Mouse (Mus musculus): ENCODE data around the gene H1fx. TPM values are rescaled to one million over a fixed set of nuclear protein-coding genes. Genes with fewer than 3 reads are reported as not detected.
"Not testable (repeated sequence)": the region's sequence is repeated elsewhere in the genome, so short reads cannot be mapped to it uniquely, and the experiment has no call there.

H1fx gene
- total RNA-seq, 2 experiments from 2014 or later = 1.7 to 2.8 TPM

DNA sequence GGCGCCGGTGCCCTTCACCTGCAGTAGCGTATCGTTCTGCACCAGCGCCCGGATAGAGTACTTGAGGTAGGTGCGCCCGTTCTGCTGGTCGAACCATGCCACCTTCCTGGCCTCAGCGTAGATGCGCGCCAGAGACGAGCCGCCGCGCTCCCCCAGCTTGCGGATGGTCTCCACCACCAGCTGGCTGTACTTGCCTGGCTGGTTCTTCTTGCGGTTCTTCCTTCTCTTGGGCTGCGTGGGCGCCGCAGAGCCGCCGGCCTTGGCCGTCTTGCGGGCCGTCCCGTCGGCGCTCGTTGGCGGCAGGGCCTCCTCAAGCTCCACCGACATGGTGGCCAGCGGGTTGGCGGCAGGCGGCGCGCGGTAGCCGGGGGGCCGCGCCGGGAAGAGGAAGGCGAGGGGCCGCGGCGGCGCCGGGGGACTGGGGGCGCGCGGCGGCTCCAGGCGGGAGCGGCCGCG, 379 bp downstream of the H1fx start:
- ATAC-seq (replicated peaks; ENCODE audit: poor library complexity) = no peak

DNA sequence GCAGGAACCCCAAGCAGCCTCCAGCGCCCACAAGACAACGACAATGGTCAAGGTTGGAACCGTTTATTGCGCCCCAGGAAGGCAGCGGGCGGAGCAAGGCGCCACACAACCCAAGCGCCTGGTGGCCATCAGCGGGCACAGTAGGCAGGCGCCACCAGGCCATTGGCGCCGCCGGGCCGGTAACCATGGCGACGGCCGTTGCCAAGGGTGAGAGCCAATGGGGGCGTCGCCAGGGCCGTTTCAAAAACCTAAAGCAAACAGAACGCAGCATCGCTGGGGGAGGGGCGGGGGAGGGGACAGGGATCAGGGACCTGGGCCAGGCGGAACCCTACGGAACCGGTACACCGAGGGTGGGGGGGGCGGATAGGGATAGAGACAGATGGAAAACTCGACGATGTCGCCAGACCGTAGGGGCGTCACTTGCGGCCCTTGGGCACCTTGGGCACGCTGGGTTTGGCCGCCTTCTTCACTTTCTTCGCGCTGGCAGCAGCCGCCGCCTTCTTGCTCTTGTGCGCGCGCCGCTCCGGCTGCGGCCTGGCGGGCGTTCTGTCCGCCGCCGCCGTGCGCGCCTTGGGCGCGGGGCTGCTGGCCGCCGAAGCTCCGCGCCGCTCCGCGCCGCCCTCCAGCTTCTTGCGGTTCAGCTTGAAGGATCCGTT, 935 bp downstream of the H1fx start:
- ATAC-seq (replicated peaks; ENCODE audit: poor library complexity) = peak; percentile 91

DNA sequence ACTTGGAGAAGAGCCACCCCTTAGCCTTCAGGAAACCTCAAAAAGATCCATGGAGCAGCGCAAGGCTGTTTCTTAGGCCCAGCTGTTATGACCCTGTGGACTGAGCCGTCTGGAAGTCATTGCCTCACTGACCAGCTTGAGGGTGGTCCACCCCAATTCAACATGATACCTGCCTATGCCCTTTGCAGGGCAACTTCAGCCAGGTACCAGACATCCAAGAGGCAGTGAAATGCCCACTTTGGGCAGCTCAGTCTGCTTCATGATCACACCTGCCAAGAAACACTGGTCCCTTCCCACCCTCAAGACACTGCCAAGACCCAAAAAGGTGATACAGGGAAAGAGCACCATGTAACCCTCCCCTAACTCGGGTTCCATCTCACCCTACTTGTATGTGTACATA, 1.7 kb downstream of the H1fx start:
- ATAC-seq (replicated peaks; ENCODE audit: poor library complexity) = no peak

DNA sequence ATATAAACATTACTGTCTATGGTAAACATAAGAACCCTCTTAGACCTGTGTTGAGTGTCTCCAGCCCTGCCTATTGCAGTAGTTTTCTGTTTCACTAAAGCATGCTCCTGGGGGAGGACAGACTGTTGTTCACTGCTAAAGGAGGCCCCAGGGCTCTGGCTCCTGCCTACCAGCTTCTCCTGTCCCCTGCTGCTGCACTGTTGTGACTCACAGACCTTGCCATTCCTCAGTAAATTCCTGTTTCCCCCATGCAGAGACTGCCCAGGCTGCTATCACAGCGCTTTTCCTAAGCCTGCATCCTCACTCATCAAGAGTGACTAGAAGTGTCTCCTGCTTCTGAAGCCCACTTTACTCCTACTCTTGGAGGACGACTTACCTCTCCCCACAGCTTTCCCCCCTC, 11.4 kb downstream of the H1fx start:
- ATAC-seq (replicated peaks; ENCODE audit: poor library complexity) = no peak

DNA sequence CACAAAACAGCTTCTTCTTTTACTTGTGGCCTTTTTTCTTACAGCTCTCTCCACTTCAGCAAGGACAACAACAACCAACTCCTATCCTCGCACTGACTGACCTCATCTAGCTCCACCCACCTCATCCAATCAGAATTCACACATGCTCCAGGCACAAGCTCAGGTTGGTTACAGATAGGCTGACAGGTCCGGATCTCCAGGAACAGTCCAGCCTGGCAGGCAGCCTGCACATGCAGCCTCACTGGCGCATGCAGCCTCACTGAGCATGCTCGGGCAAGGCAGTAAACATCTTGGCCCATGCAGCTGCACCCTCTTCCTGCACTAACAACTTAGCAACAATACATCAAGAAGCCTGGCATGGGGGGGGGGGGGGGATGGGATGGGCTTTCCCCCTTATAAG, 19.0 kb downstream of the H1fx start:
- not testable (repeated sequence) for ATAC-seq (replicated peaks; ENCODE audit: poor library complexity)

DNA sequence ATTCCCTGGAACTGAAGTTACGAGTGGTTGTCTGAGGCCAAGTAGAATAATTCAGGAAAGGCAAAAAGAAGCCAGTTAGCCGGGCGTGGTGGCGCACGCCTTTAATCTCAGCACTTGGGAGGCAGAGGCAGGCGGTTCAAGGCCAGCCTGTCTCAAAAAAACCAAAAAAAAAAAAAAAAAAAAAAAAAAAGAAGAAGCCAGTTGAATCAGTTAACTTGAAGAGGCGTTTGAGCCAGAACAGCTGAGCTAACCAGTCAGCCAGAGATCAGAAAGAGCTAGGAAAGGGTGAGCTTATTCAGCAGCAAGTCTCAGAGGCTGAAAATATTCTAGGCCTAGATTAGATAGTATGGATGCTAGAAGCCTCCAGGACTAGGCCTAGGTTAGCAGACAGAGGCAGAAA, 39.3 kb downstream of the H1fx start:
- no peak for ATAC-seq (replicated peaks; ENCODE audit: poor library complexity)

DNA sequence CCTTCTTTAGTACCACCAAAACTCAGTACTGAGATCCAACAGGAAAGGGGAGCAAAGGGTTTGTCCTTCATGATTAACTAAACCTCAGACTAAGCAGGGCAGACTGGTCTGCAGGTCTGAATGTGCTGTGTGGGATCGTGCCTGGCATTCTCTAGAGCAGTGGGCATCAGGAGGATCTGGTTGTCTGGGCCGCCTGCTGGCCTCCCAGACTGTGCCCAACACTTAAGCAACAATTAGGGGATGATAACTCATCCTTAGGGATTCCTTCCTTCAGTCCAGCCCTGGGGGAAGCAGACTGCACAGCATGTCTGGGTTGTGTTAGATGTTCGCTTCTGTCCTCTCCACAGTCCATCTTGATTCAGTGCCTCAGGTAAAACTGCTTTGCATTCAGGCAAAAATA, 42.5 kb downstream of the H1fx start:
- no peak for ATAC-seq (replicated peaks; ENCODE audit: poor library complexity)

DNA sequence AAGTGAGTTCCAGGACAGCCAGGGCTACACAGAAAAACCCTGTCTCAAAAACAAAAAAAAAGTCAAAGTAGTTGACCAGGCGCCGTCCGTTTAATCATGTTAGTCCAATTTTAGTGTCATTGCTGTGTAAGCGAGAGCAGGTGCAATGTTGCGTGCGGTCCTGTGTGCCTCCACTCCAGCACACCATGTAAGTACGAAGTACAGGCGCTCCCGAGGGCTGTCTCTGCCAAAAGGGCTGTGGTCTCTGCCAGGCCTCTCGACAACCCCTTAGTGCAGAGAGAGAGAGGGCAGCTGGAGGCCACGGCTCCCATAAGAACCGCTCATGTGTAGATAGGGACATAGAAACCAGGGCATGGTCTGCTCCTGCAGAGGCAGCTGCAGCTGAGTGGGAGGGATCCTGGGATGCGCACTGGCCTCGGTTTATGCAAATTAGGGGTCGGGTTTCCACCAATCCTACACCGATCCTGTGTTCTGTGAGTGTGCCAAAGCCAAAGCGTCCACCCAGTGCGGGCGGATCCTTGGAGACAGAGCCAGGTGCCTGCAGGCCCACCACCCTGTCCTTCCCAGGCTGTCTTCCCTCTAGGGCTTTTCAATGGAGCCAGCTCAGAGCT, 44.2 kb downstream of the H1fx start:
- 0 out of 2 replicates have a peak, but pooled peaks have one; percentile 31 for ATAC-seq (replicated peaks; ENCODE audit: poor library complexity)

DNA sequence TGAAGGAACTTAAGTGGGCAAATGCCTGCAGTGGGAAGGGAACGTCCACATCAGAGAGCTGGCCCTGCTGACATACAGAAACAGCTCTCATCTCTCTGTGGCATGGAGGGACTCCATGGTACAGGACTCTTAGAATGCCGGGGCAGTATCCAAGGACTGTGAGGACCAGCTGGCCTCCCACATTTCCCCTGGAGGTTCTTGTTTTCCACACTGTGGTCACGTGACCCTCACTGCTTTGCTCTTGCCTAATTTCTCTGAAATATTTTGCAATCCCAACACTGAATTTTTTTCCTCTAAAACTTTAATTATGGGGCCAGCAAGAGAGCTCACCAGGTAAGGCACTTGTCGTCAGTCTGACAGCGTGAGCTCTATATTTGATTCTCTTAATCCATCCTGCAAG, 46.4 kb downstream of the H1fx start:
- no peak for ATAC-seq (replicated peaks; ENCODE audit: poor library complexity)

Other genes starting within 250 kb of the H1fx start
- 1.9 and 2.2 TPM in 2 replicates for gene Gp9, start 203.6 kb downstream of the H1fx start, total RNA-seq (2015)
- gene Gp9, start 203.6 kb downstream of the H1fx start, total RNA-seq (2017) = 0.81 and 2.3 TPM in 2 replicates
- 12.7 and 17.9 TPM in 2 replicates for gene Rab43, start 169.5 kb downstream of the H1fx start, total RNA-seq (2015)
- 3.5 and 5.1 TPM in 2 replicates for gene Rab43, start 169.5 kb downstream of the H1fx start, total RNA-seq (2017)
- 2.2 and 3.7 TPM in 2 replicates for gene Gm45140, start 145.8 kb downstream of the H1fx start, total RNA-seq (2015)
- 17.4 and 19.9 TPM in 2 replicates for gene Gm45140, start 145.8 kb downstream of the H1fx start, total RNA-seq (2017)
- 27.8 and 32.1 TPM in 2 replicates for gene Isy1, start 142.8 kb downstream of the H1fx start, total RNA-seq (2015)
- 115 and 136 TPM in 2 replicates for gene Isy1, start 142.8 kb downstream of the H1fx start, total RNA-seq (2017)
- gene Cnbp, start 130.5 kb downstream of the H1fx start, total RNA-seq (2015) = 670 and 676 TPM in 2 replicates
- 953 and 1,115 TPM in 2 replicates for gene Cnbp, start 130.5 kb downstream of the H1fx start, total RNA-seq (2017)
- 40.1 and 43.2 TPM in 2 replicates for gene Copg1, start 93.8 kb downstream of the H1fx start, total RNA-seq (2015)
- 67.2 and 75.4 TPM in 2 replicates for gene Copg1, start 93.8 kb downstream of the H1fx start, total RNA-seq (2017)
- gene Hmces, start 67.7 kb downstream of the H1fx start, total RNA-seq (2015) = 20.9 and 25.5 TPM in 2 replicates
- gene Hmces, start 67.7 kb downstream of the H1fx start, total RNA-seq (2017) = 34.5 and 37.8 TPM in 2 replicates
- gene Rab7, start 63.6 kb upstream of the H1fx start, total RNA-seq (2015) = 262 and 265 TPM in 2 replicates
- gene Rab7, start 63.6 kb upstream of the H1fx start, total RNA-seq (2017) = 76.2 and 93.7 TPM in 2 replicates
- gene Rpn1, start 102.8 kb upstream of the H1fx start, total RNA-seq (2015) = 200 and 205 TPM in 2 replicates
- 385 and 395 TPM in 2 replicates for gene Rpn1, start 102.8 kb upstream of the H1fx start, total RNA-seq (2017)
- 11.2 and 19.8 TPM in 2 replicates for gene Gata2, start 212.3 kb upstream of the H1fx start, total RNA-seq (2015)
- gene Gata2, start 212.3 kb upstream of the H1fx start, total RNA-seq (2017) = 6.0 and 10.1 TPM in 2 replicates
- gene Dnajb8, start 240.6 kb upstream of the H1fx start, total RNA-seq (2015) = not detected in 2 replicates
- gene Dnajb8, start 240.6 kb upstream of the H1fx start, total RNA-seq (2017) = not detected in 2 replicates

Data from megakaryocyte progenitor cell, adult 5-6 weeks (primary cell).